Mouse (Mus musculus): ENCODE results near the gene Tbc1d14. TPM values are rescaled to one million over a fixed set of nuclear protein-coding genes. Genes with fewer than 3 reads are reported as not detected.

The Tbc1d14 gene
- polyA plus RNA-seq, 1 experiment: 22.5 TPM

DNA sequence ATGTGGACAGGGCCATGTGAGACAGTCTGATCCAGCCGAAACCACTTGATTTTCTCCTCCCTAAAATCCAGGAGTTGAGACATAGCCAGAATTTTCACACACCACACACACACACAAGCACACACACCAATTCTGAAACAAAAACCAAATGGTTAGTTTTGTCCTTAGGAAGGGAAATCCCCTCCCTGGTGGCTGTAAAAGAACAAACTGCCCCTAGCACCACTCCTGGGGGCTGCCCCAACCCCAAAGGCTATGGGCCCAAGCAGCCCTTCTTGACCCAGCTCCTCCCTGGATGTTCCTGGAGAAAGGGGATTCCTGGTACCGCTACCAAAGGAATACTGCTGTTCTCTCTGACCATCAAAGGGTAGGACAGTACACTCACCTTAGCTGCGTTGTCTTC is 16.6 kb downstream of the Tbc1d14 start:
- DNase-seq (ENCODE audit: low spot score): no peak

DNA sequence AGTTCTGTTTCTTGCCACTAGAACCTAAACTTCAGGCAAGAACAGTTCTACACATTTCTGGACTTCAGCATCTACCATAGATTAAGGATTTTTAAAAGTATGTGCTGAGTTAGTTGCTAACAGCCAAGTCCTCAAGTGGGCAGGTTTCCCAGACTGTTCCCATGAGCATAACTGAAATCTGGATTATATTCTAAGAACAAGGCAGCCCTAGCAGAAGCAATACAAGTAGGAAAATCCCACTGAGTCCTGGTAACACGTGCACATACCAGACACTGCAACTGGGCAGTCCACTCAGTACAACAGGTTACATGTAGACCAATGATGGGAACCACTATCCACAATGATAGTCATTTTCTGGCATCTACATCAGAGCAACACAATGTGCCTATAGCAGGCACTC is 17.3 kb downstream of the Tbc1d14 start:
- DNase-seq (ENCODE audit: low spot score): no peak

DNA sequence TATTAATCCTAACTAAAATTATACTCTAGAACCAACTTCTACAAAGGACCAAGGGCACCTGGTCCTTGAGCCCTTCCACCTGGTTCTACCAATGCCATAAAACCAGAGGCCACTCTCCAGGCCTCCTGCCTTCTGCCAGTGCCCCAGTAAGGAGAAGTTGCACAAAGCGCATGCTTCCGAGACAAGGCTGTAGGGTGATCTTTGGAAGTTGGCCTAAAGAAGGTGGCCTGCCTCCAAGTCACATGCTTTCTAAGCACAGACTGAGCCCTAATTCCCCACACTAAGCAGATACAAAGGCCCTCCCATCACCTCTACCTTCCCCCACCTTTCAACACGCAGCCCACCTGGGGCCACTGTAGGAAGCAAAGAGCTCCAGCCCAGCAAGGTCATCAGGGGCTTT is 17.8 kb downstream of the Tbc1d14 start:
- no peak for DNase-seq (ENCODE audit: low spot score)

DNA sequence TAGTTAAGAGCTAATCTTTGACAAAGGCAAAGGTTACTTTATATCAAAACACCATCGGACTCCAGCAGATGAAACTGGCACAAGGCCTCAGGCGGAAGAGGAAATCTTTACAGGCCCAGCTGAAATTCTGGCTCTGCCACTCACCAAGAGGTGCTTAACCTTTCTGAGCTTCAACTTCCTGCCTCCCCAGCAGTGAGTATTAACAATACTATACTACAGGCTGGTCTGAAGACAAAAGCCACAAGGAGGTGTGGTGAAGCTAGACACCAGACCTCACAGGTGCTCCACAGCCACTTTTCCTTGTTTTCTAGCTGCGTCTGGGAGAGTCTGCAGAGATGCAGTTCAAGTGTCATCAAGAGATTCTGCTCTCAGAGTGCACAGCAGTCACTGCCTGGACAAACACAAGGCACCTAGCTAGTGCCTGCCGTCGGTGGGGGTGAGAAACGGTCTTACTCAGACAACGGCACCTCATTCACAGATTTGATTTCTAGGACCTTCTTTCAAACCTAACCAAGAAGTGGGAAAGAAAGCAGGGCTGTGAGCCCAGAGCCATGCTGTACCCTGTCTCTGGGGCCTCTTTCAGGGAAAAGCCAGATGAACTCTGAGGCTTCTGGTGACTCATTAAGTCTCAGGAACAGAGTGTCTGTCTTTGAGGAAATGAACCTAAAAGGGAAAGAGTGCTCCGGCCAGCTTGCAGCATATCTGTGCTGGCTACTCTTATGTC is 18.8 kb downstream of the Tbc1d14 start:
- no peak for DNase-seq (ENCODE audit: low spot score)

DNA sequence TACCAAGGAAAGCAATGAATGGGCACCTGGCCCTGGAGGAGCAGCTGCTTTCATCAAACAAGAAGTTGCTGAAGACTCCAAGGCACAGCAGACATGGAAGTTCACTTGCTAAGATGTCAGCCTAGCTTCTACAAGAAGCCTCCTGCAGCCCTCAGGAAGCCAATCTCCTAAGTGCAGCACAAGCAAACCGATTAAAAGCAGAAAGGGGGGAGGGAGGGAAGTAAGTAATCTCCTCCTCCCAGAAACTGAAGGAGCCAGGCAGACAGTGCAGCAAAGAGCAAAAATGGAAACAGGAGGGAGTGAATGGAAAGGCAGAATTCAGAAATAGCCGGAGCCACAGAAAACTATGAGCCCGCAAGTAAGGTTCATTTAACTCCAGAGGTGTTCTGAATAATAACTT is 19.7 kb downstream of the Tbc1d14 start:
- no peak for DNase-seq (ENCODE audit: low spot score)

DNA sequence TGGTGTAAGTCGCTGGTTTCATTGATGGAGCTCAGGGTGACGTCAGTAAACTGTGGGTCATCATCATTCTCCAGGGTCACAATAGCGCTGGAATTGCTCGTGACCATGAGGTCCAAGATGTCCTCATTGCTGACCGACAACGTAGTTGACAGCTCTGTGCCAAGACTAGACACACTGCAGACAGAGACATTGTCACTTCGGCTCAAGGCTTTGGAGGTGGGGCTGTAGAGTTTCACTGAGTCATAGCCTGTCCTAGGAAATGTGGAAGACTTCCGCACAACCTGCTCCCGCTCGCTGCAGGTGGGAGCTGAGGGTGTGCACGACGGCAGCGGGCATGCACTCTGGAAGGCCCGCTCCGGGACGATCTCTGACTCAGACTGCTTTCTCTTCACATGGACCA is 21.7 kb downstream of the Tbc1d14 start:
- no peak for DNase-seq (ENCODE audit: low spot score)

DNA sequence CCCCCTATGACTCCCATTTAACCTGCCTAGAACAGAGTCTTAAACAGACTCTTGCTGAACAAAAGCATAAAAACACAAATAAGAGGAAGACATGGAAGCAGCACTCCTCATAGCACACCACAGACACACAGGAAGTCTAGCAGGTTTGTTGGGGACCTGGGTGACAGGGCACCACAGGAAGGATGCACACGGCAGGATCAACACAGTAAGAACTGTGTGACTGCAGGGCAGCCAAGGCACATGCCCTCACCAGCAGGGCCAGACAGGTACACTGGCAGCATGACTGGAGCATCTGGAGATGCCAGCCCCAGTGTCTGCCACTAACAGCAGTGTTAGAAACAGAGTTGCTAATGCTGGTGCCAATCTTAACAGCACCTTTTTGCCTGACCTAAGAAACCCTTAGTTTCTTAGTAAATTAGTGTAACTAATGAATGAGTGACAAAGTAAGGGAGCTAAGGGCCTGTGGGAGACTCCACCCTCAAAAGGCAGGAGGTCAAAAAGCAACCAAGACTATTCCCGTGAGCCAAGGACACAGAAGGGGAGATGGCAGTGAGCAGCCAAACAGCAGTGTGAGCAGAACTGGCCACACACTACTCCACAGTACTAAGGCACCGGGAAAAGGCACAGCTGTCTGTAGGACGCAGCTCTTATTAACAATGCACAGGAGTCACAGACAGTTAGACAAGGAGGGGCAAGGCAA is 22.4 kb downstream of the Tbc1d14 start:
- DNase-seq (ENCODE audit: low spot score): no peak

DNA sequence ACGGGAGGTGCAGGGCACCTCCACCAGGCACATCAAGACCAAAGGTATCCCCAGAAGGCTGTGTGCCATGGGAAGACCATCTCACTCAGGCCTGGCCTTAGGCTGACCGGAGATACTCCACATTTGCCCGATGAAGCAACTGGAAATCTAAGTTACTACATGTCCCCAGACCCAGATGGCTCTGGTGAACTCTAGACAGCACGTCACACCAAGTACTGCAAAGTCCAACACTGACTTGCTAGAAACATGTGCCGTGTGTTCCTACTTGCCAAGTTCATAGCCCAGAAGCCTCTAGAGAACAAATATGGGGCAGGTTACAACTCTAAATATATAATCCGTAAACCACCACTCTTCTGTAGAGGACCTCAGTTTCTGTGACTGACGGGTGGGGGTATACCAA is 23.0 kb downstream of the Tbc1d14 start:
- no peak for DNase-seq (ENCODE audit: low spot score)

DNA sequence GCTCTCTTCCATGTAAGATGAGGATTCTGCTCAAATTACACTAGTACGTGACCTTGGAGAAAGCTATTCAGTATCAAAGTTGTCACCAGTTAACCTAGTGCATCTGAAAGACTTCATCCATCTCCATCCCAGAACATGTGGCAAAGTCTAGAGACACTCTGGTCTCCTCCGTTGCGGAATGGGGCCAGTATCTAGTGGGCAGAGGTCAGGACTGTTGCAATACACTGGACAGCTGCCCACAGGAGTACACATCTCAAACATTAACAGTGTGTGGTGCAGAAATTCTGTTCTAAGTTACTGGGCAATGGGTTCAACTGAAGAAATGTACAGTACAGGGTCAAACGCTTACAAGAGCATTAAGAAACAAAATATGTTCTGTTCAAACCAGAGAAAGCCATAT is 25.0 kb downstream of the Tbc1d14 start:
- no peak for DNase-seq (ENCODE audit: low spot score)

DNA sequence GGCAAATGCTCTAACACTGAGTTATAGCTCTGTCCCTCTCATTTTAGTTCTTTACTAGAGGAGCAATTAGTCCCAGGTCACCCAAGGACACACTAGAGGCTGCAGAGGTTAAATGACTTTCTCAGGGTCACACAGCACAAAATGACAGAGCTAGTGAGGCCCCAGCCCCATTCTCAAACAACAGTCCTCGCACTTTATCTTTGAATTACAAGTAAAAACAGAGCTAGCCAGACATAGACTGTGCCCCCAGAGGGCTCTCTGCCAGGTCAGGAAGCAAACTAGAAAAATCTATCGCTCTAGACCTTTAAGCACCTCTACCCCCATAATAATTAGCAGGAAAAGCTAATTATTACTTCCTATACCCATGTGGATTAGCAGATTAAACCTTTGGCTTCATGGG is 25.4 kb downstream of the Tbc1d14 start:
- DNase-seq (ENCODE audit: low spot score): no peak

DNA sequence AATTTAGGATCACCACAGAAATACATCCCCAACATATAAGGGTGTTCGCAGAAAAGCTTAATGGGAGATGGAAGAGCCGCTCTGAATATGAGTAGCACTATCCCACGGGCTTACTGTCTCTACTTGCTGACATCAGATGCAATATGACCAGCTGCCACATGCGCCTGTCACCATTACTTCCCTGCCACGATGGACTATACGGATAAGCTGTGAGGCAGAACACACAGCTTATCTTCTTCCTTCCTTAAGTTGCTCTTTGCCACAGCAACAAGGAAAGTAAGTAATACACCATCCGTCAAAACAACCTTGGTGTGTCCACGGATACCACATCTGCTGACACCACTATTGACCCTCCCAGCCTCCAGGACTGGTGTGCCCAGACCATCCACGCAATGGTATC is 28.5 kb downstream of the Tbc1d14 start:
- DNase-seq (ENCODE audit: low spot score): no peak

DNA sequence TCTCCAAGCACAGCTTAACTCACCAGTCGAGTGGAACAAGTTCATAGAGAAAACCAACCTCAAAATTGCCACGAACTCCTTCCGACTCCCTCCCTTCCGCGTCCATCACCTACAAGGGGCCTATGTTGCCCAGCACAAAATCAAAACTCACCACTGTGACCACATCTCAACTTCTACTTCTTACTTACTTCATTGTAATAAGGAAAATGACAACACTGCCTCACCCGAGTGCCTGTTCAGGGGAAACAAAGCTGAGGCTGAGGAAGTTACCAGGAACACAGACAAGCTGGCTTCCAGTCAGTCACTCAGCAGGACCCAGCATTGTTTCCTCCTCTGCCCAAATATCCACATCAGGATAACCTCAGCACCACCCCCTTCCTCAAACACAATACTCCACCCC is 29.3 kb downstream of the Tbc1d14 start:
- no peak for DNase-seq (ENCODE audit: low spot score)

DNA sequence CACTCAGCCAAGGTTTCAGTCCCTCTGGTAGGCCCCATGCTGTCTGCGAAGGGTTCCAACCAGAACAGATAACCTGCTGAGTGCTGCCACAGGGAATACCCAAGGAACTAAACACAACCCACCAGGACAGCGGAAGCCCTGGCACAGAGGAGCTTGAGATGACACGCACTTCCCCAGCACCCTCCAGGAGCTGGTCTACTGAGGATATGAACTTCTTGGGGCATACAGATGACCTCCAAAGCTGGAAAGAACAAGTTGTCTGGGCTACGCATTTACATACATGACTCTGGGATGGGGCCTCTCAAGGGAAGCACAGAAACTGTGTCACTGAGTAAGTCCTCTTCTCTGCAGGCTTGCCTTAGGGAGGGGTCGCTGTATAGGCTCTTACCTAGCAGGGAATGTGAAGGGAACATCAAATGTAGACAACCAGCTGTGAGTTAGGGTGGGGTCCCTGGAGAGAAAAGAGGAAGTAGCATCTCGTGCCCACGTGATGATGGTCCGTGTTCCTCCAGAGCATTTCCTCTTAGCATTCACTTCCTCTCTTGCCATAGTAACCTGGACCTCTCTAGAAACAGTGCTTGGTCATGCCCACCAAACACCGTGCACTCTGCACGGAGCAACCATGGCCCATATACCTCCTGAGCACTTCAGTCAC is 30.2 kb downstream of the Tbc1d14 start:
- DNase-seq (ENCODE audit: low spot score): no peak

DNA sequence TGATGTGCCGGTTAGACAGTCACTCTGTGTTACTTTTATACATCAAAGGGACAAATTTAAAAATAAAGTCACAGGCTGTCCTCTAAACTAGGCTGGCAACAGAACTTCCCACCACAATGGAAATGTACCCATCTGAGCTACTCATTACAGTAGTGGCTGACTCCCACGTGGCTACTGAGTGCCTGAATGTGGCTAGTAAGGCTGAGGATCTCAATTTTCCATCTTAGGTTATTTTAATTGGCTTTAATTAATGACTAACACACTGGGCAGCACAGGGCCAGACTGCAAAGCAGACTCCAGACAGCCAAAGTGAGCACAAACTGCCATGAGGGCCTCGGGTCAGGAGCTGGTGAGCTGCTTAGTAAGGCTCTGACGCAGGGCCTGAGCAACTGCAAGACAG is 31.6 kb downstream of the Tbc1d14 start:
- no peak for DNase-seq (ENCODE audit: low spot score)

DNA sequence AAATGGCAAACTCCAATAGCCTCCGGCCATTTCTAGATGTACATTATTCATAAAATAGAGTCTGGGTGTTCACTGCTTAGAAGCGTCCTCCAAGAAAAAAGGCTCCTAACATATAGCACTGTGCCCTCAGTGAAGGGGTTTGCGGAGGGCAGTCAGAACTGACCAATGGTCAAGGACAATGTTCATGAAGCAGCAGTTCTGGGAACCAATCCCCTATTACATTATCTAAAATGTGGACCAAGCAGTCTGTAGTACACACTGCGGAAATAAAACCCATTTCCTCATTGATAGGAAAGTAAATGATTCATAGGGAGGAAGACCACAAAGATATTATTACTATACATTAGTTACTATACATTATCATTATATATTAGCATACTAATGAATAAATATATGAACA is 32.6 kb downstream of the Tbc1d14 start:
- DNase-seq (ENCODE audit: low spot score): no peak

DNA sequence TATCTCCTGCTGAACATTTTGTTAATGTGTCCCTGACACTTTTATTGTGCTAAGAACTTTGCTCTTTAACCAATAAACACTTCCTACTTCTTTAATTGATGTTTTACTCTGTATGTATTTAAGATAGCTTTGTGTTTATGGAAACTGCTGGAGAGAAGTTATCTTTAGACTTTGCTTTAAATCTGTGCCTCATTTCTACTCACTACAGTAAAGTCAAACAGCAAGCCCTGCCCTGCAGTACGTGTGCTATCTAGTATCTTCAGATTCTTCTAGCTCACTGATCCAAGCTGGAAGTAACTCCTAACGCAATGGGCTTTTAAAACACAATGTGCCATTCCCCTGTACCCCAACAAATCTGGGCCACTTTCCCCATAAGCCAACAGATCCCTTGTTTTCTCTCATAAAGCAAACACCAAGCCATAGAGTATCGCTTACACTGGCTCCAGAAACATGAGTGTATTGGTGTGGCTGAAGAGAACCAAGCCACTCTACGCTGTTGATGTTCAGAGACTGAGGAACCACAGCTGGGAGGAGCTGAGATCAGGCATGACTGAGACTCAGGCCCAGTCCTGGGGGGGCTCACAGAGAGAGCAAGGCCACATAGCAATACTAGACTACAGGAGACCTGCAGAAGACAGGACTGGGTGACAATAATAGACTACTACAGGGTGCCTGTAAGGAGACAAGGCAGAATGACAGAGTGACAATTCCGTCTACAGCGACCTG is 33.4 kb downstream of the Tbc1d14 start:
- DNase-seq (ENCODE audit: low spot score): no peak

DNA sequence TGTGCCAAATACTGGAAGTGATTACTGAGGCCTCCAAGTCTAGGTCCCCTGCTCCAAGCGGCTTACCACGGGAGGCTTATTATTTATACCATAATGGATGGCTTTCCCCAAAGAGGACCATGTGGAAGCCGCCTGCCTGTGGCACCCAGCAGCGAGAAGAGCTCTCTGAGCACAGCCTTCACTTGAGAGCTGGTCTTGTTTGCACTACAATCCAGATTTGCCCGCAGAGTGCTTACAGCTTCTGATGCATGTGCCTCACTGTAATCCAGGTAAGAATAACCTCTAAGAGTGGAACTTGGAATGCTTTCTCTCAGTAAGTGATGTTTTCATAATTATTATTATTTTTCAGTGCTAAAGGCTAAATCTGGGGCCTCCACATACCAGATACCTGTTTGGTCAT is 34.0 kb downstream of the Tbc1d14 start:
- no peak for DNase-seq (ENCODE audit: low spot score)

DNA sequence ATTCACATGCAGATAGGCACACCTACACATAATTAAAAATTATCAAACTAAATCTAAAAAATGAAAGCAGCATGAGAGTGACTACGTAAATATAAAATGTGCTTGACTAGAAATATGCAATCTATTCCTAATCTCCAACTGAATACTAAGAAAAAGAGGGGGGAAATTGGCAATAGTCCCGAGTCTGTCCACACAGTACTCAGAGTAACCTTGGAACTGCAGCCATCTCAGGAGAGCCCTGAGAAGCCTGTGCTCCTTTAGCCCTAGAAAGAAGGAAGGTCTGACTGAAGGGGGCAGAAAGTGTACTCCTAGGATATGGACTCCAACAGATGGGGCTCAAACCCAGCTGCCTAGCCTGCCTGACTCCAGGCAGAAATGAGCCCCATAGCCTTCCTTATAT is 34.5 kb downstream of the Tbc1d14 start:
- no peak for DNase-seq (ENCODE audit: low spot score)

DNA sequence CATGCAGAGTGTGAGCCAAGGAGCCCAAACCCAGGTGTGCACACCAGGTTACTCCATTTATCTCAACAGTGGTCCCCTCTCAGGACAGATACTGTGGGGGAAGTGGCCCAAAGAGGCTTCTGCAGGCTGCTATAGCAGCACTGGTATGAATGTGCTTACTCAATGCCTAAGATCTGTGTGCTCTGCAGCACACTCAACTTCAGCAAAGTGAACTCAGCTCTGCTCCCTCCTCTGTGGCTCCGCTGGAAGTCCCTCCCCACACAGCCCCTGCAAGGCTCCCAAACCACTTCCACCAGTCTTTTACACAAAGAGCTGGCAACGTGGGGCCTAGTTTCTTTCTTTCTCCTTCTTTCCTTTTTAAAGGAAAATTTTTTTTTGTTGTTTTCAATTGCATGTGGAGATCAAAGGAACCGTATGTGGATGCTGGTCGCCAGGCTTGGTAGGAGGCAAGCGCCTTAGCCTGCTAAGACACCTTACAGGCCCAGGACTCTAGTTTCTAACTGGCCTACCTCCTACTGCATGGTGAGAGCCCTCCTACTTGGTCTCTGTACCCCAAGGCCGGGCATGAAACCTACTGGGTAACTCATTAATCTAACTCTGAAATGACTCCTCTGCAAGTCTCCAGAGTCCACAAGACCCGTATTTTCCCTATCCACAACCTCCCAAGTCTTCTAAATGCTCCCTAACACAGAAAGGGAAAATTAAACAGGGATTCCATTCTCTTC is 35.3 kb downstream of the Tbc1d14 start:
- no peak for DNase-seq (ENCODE audit: low spot score)

DNA sequence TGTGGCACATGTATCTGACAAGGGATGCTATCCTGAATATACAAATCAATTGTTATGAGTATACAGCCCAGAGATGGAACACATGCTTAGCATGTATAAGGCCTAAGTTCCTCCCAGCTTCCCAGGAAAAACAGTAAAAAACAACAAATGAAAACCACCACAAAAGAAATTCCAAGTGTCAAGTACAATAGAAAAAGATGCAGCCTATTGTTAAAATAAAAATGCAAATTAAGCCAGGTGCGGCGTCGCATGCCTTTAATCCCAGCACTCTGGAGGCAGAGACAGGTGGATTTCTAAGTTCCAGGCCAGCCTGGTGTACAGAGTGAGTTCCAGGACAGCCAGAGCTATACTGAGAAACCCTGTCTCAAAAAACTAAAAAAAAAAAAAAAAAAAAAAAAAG is 36.2 kb downstream of the Tbc1d14 start:
- DNase-seq (ENCODE audit: low spot score): no peak

DNA sequence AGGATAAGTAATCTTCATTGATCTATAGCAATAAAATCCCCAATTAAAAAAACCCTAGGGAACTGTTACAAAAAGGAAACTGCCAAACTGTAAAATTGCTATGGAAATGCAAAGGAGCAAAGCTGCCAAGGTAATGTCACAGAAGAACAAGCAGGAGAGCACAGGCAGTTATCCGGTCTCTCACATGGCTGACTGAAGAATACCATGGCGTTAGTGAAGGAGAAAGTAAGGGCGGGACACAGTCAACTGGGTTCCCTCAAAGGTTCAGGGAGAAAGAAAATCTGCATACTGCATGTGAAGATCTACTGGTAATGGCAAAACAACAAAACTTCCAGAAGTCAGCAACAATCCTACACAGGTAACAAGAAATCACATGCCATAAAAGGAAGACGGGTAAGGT is 36.8 kb downstream of the Tbc1d14 start:
- DNase-seq (ENCODE audit: low spot score): no peak

DNA sequence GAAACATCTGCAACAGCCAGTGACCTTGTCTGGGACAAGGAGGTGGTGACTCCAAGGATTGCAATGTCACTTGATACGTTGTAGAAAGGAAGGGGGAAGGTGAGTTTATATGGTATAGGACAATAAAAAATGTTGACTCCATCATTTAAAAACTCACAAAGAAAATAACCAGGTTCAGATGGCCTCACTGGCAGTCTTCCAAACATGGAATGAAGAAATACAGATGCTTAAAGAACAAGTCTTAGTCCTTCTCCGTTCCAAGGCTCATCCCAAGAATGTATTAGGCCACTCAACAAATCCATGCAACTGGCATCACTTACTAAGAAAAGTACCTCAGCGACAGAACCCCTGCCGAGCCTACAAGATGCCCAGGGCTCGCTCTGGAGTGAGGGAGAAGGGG is 38.6 kb downstream of the Tbc1d14 start:
- DNase-seq (ENCODE audit: low spot score): no peak

Data from urinary bladder, adult 2 months (tissue).